Mouse (Mus musculus) thymus, postnatal 0 days (tissue): ENCODE measurements at regions not wholly inside any gene's neighbourhood (a gene's known extent, or its start where the extent isn't known, plus 50 kb on each side); places are given as distances from the start of the nearest gene placed in this dataset.

Source experiments
- DNase-seq: peaks from one replicate; pipeline ENCODE4 v3.0.0-alpha.2; 2015; ENCODE audit warnings: low spot score

DNA sequence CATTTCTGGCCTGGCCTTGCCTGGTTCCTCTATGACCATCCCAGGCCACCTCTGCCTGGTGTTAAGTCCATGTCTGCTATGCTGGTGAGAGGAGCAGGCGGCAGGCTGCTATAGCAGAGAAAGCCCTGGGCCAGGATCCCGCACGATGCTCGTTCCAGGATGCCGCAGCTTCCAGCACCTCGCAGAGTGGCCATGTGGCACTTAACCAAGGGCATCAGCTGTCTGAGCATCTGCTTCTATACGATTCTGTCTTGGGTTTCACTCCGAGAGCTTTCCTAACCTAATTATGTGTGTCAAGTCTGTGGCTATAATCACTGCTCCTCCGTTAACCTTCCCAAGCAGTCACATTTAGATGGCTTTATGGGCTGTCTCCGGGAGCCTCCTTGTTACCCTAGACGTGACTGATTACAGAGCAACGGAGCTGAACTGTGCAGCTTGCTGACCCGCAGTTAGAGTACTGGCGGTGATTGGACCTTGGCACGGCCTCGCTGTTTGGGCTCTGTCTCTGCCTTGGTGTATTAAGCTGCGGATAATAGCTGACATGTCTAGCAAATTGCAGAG is 64.4 kb downstream of the Ackr3 start:
- DNase-seq, result no peak

DNA sequence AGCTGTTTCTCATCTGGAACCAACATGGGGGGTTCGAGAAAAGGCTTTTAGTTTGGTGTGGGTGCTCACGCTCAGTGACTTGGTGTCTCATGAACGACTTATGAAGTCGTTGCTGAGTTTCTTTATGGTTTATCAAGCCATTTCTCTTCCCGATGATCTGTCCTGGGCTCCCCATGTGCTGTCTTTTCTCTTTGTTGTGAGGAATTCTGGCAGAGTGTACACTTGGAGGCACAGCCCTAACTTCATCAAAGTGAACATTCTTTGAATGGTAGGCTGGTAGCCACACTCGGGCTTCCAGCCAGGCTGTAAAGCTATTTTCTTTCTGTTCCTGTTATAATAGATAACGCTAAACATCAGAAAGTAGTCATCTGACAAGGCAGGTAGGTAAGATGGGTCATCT is 65.2 kb downstream of the Ackr3 start:
- DNase-seq, result no peak

DNA sequence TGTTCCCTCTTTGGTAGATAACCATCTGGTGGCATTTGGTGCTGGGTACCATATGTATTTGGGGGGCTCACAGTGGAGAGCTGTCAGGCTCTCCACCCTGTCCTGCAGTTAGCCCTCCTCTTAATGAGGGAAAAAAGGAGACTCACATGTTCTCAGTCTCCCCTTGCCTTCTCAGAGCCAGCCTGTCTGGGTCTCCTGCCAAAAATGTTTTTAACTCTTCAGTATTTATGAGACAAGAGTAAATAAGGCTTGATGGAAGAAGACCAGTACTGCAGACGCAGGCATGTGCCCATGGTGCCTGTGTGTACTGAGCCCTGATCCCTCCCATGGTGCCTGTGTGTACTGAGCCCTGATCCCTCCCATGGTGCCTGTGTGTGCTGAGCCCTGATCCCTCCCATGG is 66.1 kb downstream of the Ackr3 start:
- DNase-seq, result no peak

DNA sequence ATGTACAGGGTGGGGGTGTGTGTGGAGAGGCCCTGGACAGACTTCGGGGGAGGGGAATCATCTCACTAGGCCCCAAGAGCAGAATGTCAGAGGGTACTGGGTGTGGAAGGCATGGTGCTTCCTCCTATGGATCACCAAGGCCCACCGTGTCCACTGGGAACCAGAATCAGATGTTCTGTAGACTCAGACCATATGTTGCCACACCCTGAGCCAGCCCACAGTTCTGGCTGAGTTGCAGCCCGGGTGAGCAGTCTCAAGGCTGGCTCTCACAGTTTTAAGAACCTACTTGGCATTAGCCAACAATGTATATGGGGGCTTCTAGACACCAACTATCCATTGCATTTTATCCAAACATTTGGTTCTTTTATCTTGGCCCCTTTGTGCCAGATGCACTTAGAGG is 67.5 kb downstream of the Ackr3 start:
- DNase-seq, result no peak

DNA sequence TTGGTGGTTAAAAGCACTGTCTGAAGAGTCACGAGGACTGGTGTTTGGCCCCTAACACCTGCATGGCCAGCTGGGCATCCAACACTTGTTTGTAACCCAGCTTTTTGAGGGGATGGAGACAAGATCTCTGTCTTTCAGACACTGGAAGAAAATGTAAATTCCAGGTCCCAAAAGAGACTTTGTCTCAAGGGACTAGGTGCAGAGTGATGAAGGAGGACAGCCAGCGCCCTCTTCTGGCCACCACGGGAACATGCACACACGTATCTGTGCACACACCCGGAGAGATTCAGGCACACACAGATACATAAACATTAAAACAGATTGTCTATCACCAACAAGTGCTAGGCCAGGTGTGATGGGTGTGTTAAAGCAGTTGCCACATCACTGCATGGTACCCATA is 68.6 kb downstream of the Ackr3 start:
- DNase-seq, result no peak

DNA sequence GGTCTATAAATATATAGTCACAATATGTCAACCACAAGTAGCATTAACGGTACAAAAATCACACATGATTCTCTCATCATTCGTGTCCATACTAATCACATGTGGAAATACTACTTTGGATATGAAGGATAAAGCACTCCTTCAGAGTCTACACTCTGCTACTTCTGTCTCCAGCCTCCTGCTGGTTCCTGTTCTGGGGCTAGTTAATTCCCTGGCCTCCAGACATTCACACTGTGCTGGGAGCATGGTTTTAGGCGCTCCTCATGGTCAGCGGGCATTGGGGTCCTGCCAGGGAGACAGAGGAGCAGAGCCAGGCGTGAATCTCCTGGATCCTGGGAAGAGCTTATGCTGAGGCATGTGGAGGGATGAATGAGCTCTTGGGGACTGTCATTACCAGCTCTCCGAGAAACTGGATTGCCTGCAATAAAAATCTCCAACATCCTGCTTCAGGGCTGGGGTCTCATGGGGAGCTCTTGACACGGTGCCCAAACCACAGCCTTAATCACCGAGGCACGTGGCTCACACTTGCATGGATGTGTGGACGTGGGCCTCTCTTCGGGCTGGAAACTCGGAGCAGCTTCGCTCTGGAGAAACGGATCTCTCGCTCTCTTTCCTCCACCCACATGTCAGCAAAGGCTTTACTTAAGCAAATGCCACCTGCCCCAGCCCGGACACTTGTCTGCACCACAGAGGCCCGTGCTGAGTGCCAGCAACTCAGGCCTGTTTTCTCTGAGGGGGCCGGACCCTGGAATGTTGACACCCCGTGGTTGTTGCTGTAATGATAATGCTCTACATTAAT is 69.2 kb downstream of the Ackr3 start:
- no peak for DNase-seq

DNA sequence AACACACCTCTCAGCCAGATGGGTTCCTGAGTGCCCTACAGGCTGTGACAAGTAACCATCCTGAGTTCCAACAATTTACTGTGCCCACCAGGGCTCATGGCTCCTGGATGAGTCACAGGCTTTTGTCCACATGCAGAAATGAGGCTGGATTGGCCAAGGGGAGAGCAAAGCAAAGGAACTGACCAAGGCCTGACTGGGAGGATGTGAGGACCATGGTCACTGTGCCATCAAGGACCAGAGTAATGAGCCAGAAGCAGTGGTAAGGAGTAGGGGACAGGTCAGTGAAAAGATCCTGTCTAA is 69.8 kb downstream of the Ackr3 start:
- DNase-seq, result no peak

DNA sequence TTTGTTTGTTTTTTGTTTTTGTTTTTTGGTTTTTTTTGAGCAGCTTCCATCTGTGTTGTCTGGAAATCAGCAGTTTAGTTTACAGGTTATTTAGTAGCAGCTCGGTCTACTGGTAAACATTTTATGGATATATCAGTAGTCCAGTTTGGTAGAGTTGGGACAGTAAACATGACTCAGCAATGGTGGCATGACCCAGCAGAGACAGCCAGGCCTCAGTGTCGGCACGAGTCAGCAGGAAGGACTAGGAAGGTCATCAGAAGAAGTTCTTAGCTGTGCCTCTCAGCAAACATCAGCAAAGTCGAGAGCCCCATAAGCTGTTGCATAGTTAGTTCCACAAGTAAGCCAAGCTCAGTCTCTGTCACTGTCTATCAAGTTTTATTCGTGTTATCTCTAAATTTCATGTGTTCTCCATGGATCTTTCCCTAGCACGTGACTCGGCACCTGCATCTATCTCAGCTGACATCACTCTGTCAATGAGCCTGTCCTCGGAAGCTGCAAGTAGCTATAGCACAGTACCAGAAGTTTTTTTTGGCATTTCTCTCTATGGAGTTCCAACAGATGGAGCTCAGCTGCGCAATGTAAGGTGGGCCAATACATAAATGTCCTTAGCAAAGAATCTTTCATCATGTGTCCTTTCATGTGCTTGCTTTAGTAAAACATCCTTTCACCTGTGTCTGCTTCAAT is 71.3 kb downstream of the Ackr3 start:
- DNase-seq, result no peak

DNA sequence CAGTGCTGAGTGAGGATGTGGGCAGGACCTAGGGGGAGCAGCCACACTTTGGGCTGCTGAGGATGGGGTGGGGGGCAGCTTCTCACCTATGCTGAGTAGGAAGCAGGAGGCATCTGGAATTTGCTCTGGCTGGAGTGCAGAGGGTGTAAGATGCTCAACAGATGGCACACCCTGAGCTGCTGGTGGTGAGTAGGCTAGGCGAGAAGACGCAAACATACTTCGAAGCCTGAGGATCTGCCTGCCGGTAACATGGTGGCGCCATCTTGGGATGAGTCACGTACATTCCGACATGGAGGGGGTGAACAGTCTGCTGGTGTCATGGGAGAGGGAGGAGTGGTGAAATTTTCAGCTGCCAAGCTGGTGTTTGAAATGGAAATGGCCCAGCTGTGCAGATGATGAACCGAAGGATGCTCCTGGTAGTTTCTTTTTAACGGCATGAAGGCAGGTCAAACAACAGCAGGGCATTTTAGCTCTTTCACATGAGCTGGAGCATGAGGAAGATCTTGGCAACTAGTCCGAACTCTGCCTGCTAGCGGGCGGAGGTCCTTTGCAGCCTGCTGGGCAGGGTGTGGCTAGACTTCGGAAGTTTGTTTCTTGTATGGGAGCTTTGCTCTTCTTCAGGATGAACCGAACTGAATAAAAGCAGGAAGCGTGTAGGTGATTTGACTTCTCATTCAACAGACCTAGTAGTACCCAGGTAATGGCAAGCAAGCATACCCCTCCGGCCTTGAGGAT is 72.2 kb downstream of the Ackr3 start:
- no peak for DNase-seq

DNA sequence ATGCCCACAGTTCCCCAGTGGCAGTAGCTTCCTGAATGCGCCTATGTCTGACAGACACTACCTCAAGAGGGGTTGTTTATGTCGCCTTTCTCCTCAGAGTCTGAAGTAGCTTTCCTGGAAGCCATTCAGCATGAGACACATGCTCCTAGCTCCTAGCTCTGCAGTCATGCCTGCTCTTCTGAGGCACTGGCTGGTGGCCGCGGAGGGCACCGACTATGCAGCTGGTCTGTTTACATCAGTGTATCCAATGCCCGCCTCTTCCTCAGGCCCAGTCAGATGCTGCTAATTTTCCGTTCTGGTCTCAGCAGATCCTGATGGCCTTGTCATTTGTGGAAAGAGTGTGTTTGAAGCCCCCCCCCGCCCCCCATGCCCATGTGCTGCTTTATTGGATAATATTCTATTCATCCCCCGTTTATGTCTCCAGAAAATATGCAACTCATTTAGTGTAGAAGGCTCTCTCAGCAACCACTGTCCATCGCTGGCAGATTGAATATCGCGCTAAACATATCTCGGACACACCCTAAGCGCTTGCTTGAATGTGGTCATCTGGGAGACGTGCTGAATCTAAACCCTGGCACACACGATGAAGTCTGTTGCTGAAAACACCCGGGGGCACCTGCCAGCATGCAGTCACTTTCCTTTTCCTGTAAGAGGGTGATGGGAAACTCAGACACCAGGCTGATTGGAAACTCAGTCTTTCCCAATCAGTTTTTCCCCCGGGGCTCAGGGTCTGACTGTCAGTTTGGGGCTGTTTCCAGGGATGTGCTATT is 73.9 kb downstream of the Ackr3 start:
- DNase-seq, result no peak

DNA sequence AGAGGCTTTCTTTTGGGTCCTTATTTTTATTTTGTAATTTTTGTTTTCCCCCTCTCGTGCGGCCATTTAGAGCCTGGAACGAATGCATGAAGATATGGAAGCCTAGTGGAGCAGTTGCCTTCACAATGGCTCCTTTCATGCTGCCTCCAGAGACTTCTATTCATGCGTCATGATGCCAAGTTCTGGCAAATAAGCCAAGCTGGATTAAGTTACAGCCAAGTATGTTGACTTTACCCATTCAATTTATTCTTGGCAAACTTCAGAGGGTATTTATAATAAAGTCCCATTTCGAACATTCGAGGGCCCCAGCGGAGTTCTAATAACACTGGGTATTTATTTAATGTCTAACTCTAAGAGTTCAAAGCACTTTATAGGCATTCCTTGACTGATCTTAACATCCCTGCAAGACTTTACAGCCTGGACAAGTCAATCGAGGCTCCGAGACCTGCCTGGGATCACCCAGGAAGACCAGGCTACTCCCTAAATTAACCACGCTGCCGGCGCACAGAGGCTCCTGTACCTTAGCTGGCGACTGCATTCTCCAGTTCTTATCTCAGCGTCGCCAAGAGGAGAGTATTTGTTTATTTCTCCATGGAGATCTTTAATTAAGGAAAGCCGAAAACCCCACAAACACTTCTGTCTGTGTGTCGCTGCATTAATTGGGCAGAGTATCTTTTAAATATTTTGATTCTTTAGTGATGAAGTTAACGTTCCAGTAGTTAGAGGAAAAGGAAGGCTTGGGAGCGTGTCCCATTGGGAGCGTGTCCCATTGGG is 75.5 kb downstream of the Ackr3 start:
- DNase-seq, result no peak

DNA sequence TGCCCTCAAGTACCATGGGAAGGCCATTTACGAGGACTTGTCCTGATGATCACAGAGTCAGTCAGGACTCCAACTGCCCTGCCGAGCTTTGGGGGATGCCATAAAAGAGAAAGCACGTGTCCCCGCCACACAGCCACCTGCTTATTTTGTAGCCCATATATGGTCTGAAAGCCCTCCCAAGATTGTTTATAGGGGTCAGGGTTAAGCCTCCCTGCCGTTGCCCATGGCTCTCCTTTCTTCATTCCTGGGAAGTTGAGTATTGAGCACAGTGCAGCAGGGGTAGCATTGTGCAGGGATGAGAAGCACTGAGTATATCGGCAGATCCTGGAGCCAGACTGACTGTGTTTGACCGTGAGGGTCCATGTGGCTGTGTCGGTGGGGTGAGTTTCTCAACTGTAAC is 76.4 kb downstream of the Ackr3 start:
- DNase-seq, result no peak

DNA sequence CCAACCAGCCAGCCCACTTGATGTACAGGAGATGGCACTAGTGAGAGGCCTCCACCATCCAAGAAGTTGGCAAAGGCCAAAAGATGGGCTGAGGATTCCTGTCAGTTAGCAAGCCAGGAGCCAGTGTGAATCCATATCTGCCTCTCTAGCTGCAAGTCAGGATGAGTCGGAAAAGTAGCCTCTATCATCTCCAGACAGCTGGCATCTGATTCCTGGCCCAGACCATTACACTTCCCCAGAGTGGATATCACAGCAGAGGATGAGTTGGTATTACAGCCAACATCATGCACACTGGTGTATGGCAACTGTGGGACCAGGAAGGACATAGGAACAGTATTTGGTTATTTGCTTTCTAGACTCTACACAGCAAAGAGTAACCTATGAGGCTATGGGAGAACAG is 77.5 kb downstream of the Ackr3 start:
- no peak for DNase-seq

DNA sequence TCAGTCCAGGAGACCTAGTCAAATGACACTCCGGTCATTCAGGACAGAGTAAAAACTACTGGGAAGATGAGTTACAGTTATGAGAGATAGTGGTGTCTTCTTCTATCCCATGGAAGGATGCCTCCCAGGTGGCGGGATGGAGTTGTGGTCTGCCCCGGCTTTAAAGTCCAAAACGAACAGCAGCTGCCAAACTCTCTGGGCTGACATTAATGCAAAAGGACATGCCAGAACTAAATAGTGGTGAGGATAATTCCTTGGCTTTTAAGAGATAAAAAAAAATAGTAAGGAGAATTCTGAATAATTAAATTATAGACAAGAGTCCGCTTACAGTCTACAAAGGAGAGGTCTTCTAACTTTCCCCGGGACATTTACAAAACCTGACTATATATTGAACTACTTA is 78.2 kb downstream of the Ackr3 start:
- no peak for DNase-seq

DNA sequence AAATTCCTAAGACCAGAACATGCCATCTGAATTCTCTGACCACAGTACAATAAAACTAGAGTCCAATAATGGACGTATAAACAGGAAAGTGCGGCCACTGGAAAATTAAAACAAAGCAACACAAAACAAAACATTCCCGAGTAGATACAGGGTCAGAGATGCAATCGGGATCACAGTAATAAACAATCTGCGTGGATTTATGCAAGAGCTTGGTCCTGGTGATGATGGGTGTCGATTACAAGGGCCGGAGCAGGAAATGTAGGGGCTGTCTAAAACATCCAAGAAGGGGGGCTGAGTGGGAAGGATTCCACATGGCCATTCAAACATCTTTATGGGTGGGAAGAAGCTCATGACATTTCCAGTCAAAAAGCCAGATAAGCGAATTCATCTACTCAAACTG is 78.6 kb downstream of the Ackr3 start:
- DNase-seq, result no peak

DNA sequence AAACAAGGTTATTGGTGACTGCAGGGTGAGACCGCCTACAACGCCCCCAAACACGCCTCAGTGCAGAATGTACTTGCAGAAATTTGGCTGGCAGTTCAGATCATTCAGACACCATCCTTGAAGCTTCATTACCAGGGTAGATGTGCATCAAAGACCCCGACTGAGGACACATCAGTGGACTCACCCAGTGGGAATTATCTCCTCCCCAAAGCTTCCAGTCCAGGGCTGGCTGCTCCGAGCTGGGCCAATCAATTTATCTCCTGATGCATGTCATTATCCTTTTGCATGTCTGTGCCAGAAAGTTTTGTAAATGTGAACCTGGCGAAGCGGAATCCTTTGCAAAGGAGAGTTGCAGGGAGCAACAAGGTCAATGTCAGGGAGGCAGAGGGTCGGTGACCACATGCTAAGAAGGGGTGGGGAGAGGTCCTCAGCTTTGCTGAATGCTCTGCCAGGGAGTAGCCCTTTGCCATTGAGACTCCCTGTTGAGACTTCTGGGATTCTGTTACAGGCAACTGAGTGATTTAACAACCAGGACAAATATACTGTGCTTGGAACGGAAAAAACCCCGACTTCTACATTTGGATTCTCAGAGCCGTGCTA is 79.5 kb downstream of the Ackr3 start:
- DNase-seq, result no peak

DNA sequence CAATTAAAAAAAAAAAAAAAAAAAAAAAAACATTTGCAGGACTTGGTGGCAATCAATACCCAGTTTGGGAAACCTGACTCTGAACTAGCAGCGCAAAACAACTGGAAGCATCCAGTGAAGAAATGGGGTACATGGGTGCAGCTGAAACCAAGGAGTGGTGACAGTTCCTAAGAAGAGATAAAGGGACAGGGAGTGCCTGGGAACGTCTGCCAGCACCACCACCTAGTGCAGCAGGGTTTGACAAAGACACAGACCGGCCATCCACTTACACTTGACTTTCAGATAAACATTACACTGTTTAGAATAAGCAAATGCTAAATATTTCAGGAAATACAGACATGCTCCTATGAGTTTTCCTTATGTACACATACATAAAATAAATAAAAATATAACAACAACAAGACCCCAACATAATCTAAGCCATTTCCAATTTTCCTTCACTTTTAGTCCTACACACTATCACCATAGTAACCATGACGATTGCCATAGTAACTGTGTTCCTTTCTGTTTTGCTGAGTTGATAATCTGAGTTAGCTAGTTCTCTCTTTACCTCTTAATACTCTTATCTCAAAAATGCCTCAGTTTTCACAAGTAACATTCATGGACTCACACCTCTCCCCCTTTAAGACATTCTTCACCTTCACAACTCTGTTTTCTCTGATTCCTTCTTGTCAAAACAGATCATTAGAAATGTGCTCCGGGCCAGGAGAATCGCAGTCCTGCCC is 80.3 kb downstream of the Ackr3 start:
- no peak for DNase-seq

DNA sequence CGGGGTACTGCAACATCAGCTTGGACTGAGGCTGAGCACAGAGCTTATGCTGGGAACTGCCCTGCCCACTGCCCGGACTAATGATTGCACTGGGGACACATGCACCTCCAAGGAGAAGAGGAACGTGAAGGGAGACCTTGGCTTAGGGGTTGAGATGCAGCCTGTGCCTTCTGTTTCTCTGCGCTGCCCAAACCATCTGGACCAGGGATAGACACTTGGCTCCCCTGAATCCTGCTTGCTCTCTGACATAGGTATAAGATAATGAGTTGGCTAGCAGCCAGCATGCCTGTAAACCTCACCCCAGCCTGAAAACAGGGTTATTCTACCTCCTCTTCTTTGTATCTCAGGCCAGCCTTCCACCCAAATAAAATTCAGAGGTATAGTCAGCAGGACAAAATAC is 81.5 kb downstream of the Ackr3 start:
- no peak for DNase-seq

DNA sequence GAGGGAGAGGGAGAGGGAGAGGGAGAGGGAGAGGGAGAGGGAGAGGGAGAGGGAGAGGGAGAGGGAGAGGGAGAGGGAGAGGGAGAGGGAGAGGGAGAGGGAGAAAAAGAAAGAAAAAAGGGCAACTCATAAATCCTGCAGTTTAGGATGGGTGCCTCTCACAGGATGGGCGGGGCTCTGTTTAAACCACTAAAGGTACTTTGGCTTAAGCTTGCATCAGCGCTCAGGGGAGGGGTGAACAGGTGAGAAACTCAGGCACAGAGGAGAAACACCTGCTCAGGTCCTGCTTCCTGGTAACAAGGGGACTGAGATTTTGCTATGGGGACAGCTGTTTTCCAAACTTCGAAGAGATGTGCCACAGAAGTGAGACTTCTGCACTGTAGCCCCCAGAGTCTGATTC is 83.5 kb downstream of the Ackr3 start:
- no peak for DNase-seq
